Mouse (Mus musculus): Measurements from ENCODE around the gene Phospho1.
"Not testable (repeated sequence)": the region's sequence is repeated elsewhere in the genome, so short reads cannot be mapped to it uniquely, and the experiment has no call there.

The Phospho1 gene

GRCm38 (mm10) chr11:95869442-95869841 lies 45.1 kb downstream of the Phospho1 start:
- DNase-seq: no peak

GRCm38 (mm10) chr11:95869918-95870470 lies 45.7 kb downstream of the Phospho1 start:
- DNase-seq: no peak

GRCm38 (mm10) chr11:95875804-95876203 lies 51.5 kb downstream of the Phospho1 start:
- DNase-seq: no peak

GRCm38 (mm10) chr11:95876296-95876695 lies 52.0 kb downstream of the Phospho1 start:
- peak; percentile 70 for DNase-seq

- not testable (repeated sequence) for DNase-seq
Observed at GRCm38 (mm10) chr11:95879861-95880260, 55.6 kb downstream of the Phospho1 start.
